Mouse (Mus musculus) hindbrain, embryonic 11.5 days (tissue): ENCODE results near the gene Radil. TPM values are rescaled to one million over a fixed set of nuclear protein-coding genes. Genes with fewer than 3 reads are reported as not detected.

Source experiments
- ATAC-seq: fragments of 200-750 bp; cut with Nextera tagmentation; 2 replicates; pipeline ENCODE4 v1.8.0; 2017; ENCODE audit warnings: mild to moderate bottlenecking, moderate TSS enrichment, moderate library complexity; ENCODE audit not compliant: low FRiP score
- DNase-seq: peaks from one replicate; pipeline ENCODE4 v3.0.0-alpha.2; 2015; ENCODE audit warnings: low spot score
- H3K27ac ChIP-seq: fragments of 300-500 bp; sonication (generic); 2 replicates; pipeline ENCODE4 v1.5.1; 2014; ENCODE audit warnings: mild to moderate bottlenecking, low read depth, low read length
- H3K27me3 ChIP-seq: fragments of 300-500 bp; sonication (generic); 2 replicates; pipeline ENCODE4 v1.6.1; 2014; ENCODE audit warnings: mild to moderate bottlenecking, low read length, moderate library complexity, mixed read lengths; ENCODE audit not compliant: control insufficient read depth, insufficient read depth
- H3K36me3 ChIP-seq: fragments of 300-500 bp; sonication (generic); 2 replicates; pipeline ENCODE4 v1.6.1; 2014; ENCODE audit warnings: mild to moderate bottlenecking, low read length, moderate library complexity, mixed read lengths; ENCODE audit not compliant: control insufficient read depth, insufficient read depth
- H3K4me1 ChIP-seq: fragments of 300-500 bp; sonication (generic); replicated peaks from 2 replicates; pipeline ENCODE4 v1.6.1; 2014; ENCODE audit warnings: low read length, mixed read lengths; ENCODE audit not compliant: control insufficient read depth, insufficient read depth
- H3K4me2 ChIP-seq: fragments of 300-500 bp; sonication (generic); replicated peaks from 2 replicates; pipeline ENCODE4 v1.6.1; 2014; ENCODE audit warnings: mild to moderate bottlenecking, low read depth, low read length
- H3K4me3 ChIP-seq: fragments of 300-500 bp; sonication (generic); 2 replicates; pipeline ENCODE4 v1.5.1; 2014; ENCODE audit warnings: low read depth, low read length
- H3K9ac ChIP-seq: fragments of 300-500 bp; sonication (generic); 2 replicates; pipeline ENCODE4 v1.6.1; 2014; ENCODE audit warnings: low read depth, low read length
- H3K9me3 ChIP-seq: fragments of 300-500 bp; sonication (generic); 2 replicates; pipeline ENCODE4 v1.6.1; 2016; ENCODE audit warnings: low read length; ENCODE audit not compliant: control insufficient read depth
- WGBS: fragments of 180-500 bp; shearing (Covaris S2); extraction: QIAGEN DNeasy Blood & Tissue Kit; methylation state at CpG from one replicate; pipeline ENCODE4 v1.1.7; 2014; 5-methylcytosine and 5-hydroxymethylcytosine counted together
- polyA plus RNA-seq: library from polyadenylated mRNA; unstranded; fragments of >200 nt; fragmentation: Nextera tagmentation; extraction: Ambion mirVana; gene quantifications from 2 replicates; pipeline ENCODE4 v1.2.1, GENCODE M21; 2014

The Radil gene
- polyA plus RNA-seq, 1 experiment from 2014 or later, result 2.8 TPM

DNA sequence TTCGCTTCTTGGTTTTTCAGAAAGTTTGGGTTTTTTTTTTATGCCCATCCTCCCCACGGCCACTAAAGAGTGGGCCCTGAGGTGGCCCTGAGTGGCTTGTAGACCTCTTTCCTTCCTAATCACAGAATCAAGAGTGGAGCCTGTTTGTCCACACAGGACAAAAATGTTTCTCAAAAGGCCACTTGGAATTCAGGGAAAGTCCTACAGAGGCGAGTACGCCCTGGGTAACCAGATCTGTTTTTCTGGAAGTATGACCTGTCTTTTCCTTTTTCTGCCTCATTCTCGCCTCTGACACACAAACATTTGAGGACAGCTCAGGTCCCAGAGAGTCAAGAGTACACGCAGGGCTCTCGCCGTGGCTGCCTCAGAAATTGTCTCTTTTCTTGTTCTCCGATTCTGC is 1.5 kb downstream of the Radil start:
- DNase-seq (no peak), ATAC-seq (no peak)
- no peaks in the 10 kb centered on the region for H3K9me3 ChIP-seq
- peaks cover 4% of the 10 kb centered on the region; the same call in 1 of the 2 replicates for H3K4me1 ChIP-seq
- WGBS, result 35% methylated on average over 9 of the region's 9 CpGs
- H3K36me3 ChIP-seq, result no peaks in the 10 kb centered on the region
- no peak overlapping the region for H3K4me3 ChIP-seq
- no peaks in the 10 kb centered on the region for H3K27me3 ChIP-seq
- H3K27ac ChIP-seq, result no peak overlapping the region
- no peak overlapping the region for H3K9ac ChIP-seq
- H3K4me2 ChIP-seq, result no peak overlapping the region

GRCm38 (mm10) chr5:142547066-142547465 is 3.8 kb downstream of the Radil start:
- no peak overlapping the region for H3K4me3 ChIP-seq
- no peak overlapping the region for H3K27ac ChIP-seq
- H3K9ac ChIP-seq, result no peak overlapping the region
- no peak overlapping the region for H3K4me2 ChIP-seq
- ATAC-seq (no peak), DNase-seq (no peak)
- H3K9me3 ChIP-seq, result no peaks in the 10 kb centered on the region
- 75% methylated on average over 3 of the region's 3 CpGs for WGBS
- no peaks in the 10 kb centered on the region for H3K27me3 ChIP-seq
- H3K36me3 ChIP-seq, result no peaks in the 10 kb centered on the region
- peaks cover 4% of the 10 kb centered on the region; the same call in 1 of the 2 replicates for H3K4me1 ChIP-seq

GRCm38 (mm10) chr5:142546344-142546743 is 4.6 kb downstream of the Radil start:
- H3K9me3 ChIP-seq, result no peaks in the 10 kb centered on the region
- no peaks in the 10 kb centered on the region for H3K27me3 ChIP-seq
- peak; percentile 38 for DNase-seq
- no peaks in the 10 kb centered on the region for H3K36me3 ChIP-seq
- H3K9ac ChIP-seq, result 0 out of 2 replicates have a peak overlapping the region, but pooled peaks have one; percentile 11
- no peak overlapping the region for H3K27ac ChIP-seq
- ATAC-seq, result no peak
- H3K4me3 ChIP-seq, result no peak overlapping the region
- peaks cover 4% of the 10 kb centered on the region; the same call in 1 of the 2 replicates for H3K4me1 ChIP-seq
- no peak overlapping the region for H3K4me2 ChIP-seq
- 9% methylated on average over 5 of the region's 5 CpGs for WGBS

DNA sequence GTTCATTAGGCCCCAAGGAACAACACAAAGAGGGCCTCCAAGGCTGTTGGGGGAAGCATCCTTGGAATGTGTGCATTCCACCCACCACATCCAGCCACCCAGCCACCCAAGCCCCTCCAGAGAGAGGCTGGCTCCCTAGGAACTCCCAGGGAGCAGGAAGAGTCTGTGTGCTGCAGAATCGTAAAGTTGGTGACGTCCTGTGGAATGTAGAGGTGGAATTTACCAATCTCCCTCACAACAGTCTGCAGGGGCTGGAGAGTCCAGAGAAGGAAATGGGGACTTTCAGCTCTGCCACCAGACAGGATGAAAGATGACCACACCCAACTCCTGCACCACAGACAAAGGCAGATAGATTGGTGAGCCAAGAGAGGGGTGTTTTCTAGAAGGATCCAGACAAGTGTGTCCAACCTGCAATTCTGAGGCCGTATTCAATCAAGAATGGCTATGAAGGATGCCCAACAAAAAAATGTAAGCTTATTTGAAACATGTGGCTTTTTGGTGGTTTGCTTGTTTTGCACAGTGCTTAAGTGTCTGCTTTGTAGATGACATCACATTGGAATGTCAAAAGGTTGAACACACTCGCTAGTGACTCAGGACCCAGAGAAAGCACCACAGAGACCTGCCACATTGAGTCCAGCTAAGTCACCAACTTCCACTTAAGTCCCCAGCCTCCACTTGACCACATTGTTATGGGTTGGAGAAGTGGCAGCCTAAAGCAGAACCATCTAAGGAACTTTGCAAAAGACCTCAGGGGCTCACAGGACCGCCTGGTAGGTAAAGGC is 5.7 kb downstream of the Radil start:
- DNase-seq (no peak), ATAC-seq (no peak)
- 80% methylated on average over 5 of the region's 5 CpGs for WGBS
- no peak overlapping the region for H3K27ac ChIP-seq
- no peaks in the 10 kb centered on the region for H3K36me3 ChIP-seq
- H3K4me3 ChIP-seq, result no peak overlapping the region
- no peak overlapping the region for H3K4me2 ChIP-seq
- H3K4me1 ChIP-seq, result 0 out of 2 replicates have a peak, but pooled peaks cover 2% of the 10 kb centered on the region
- H3K9ac ChIP-seq, result no peak overlapping the region
- H3K27me3 ChIP-seq, result no peaks in the 10 kb centered on the region
- H3K9me3 ChIP-seq, result no peaks in the 10 kb centered on the region

GRCm38 (mm10) chr5:142537286-142537685 is 13.6 kb downstream of the Radil start:
- ATAC-seq (no peak), DNase-seq (no peak)
- no peak overlapping the region for H3K4me3 ChIP-seq
- H3K36me3 ChIP-seq, result no peaks in the 10 kb centered on the region
- no peak overlapping the region for H3K4me2 ChIP-seq
- H3K27ac ChIP-seq, result no peak overlapping the region
- H3K4me1 ChIP-seq, result no peaks in the 10 kb centered on the region
- no peak overlapping the region for H3K9ac ChIP-seq
- no peaks in the 10 kb centered on the region for H3K9me3 ChIP-seq
- 86% methylated on average over 3 of the region's 3 CpGs for WGBS
- no peaks in the 10 kb centered on the region for H3K27me3 ChIP-seq

DNA sequence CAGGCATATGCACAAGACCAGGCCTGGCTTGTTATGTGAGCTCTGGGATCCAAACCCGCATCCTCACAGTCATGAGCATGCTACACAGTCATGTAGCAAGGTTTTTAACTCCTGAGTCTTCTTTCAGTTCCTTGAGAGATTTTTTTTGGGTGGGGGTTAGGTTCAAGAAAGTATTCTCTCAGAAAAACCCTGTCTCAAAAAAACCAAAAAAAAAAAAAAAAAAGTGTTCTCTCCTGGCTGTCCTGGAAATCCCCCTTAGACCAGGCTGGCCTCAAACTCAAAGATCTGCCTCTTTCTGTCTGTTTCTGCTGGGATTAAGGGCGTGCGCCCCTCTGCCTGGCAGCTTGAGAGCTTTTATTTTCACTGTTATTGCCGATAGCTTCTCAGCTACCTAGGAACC is 15.5 kb downstream of the Radil start:
- no peak overlapping the region for H3K4me2 ChIP-seq
- ATAC-seq, result no peak
- no peak overlapping the region for H3K9ac ChIP-seq
- no peaks in the 10 kb centered on the region for H3K4me1 ChIP-seq
- no peak for DNase-seq
- H3K27ac ChIP-seq, result no peak overlapping the region
- H3K9me3 ChIP-seq, result no peaks in the 10 kb centered on the region
- WGBS, result 84% methylated on average over 4 of the region's 4 CpGs
- H3K36me3 ChIP-seq, result no peaks in the 10 kb centered on the region
- H3K4me3 ChIP-seq, result no peak overlapping the region
- H3K27me3 ChIP-seq, result no peaks in the 10 kb centered on the region

DNA sequence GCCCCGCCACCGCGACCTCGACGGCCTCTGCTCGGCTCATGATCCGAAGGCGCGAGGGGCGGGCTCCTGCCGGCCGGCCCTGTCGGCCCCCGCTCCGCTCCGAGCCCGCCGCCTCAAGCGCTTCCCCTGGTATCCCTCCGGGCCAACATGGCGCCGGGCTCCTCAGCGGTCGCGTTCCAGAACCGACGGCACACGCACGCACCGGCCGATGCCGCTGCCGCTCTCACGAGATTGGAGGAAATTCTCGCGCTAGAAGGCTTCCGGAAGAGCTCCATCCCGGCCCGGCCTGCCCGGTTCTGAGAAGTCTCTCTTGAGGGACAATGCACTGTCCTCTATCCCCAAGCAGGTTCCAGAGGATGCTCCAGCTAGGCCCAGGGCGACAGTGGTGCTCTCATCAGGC is 21.0 kb downstream of the Radil start, which contains the start of gene Papolb:
TSS of gene Papolb (minus strand) at position 162 of the 400 bp plus-strand sequence.
- H3K27ac ChIP-seq, result no peak within 1 kb of the TSS
- no peak for ATAC-seq
- no peaks in the 10 kb centered on the region for H3K4me1 ChIP-seq
- peak within 1 kb of the TSS; percentile 1; the same call in 1 of the 2 replicates for H3K4me2 ChIP-seq
- no peak within 1 kb of the TSS for H3K4me3 ChIP-seq
- peak; percentile 24 for DNase-seq
- H3K27me3 ChIP-seq, result no peaks in the 10 kb centered on the region; the same call in 1 of the 2 replicates
- 37% methylated on average over 41 of the region's 41 CpGs for WGBS
- H3K9ac ChIP-seq, result no peak within 1 kb of the TSS
- no peaks in the 10 kb centered on the region for H3K36me3 ChIP-seq
- H3K9me3 ChIP-seq, result no peaks in the 10 kb centered on the region

- WGBS, result 74% methylated on average over 8 of the region's 8 CpGs
- ATAC-seq, result no peak
- no peaks in the 10 kb centered on the region for H3K4me1 ChIP-seq
- no peaks in the 10 kb centered on the region for H3K27me3 ChIP-seq
- no peak overlapping the region for H3K9ac ChIP-seq
- no peak for DNase-seq
- no peaks in the 10 kb centered on the region for H3K36me3 ChIP-seq
- H3K27ac ChIP-seq, result no peak overlapping the region
- H3K4me2 ChIP-seq, result no peak overlapping the region
- H3K4me3 ChIP-seq, result no peak overlapping the region
- no peaks in the 10 kb centered on the region for H3K9me3 ChIP-seq
Observed at GRCm38 (mm10) chr5:142524711-142525464, 26.0 kb downstream of the Radil start.
